Mouse (Mus musculus) midbrain, embryonic 12.5 days (tissue): Measurements from ENCODE around the gene Gstm1. TPM values are rescaled to one million over a fixed set of nuclear protein-coding genes. Genes with fewer than 3 reads are reported as not detected.
A peak's percentile ranks its signal among the peaks of the same experiment; 100 is the strongest.
"Not testable (repeated sequence)": the region's sequence is repeated elsewhere in the genome, so short reads cannot be mapped to it uniquely, and the experiment has no call there.

Source experiments
- ATAC-seq: fragments of 200-750 bp; cut with Nextera tagmentation; 2 replicates; pipeline ENCODE4 v1.8.0; 2017; ENCODE audit warnings: low read depth, moderate TSS enrichment, moderate library complexity; ENCODE audit not compliant: low FRiP score
- H3K27ac ChIP-seq: fragments of 300-500 bp; sonication (generic); replicated peaks from 2 replicates; pipeline ENCODE4 v1.5.1; 2016; ENCODE audit warnings: mild to moderate bottlenecking
- H3K27me3 ChIP-seq: fragments of 300-500 bp; sonication (generic); 2 replicates; pipeline ENCODE4 v1.6.1; 2016; ENCODE audit warnings: mild to moderate bottlenecking
- H3K36me3 ChIP-seq: fragments of 300-500 bp; sonication (generic); 2 replicates; pipeline ENCODE4 v1.6.1; 2016
- H3K4me1 ChIP-seq: fragments of 300-500 bp; sonication (generic); 2 replicates; pipeline ENCODE4 v1.6.1; 2016
- H3K4me2 ChIP-seq: fragments of 300-500 bp; sonication (generic); replicated peaks from 2 replicates; pipeline ENCODE4 v1.6.1; 2016; ENCODE audit warnings: mild to moderate bottlenecking, moderate library complexity
- H3K4me3 ChIP-seq: fragments of 300-500 bp; sonication (generic); 2 replicates; pipeline ENCODE4 v1.5.1; 2016; ENCODE audit warnings: mild to moderate bottlenecking
- H3K9ac ChIP-seq: fragments of 300-500 bp; sonication (generic); replicated peaks from 2 replicates; pipeline ENCODE4 v1.6.1; 2016; ENCODE audit warnings: mild to moderate bottlenecking, moderate library complexity
- H3K9me3 ChIP-seq: fragments of 300-500 bp; sonication (generic); 2 replicates; pipeline ENCODE4 v1.6.1; 2016; ENCODE audit warnings: mild to moderate bottlenecking
- WGBS: fragments of 180-500 bp; shearing (Covaris S2); methylation state at CpG from one replicate; pipeline ENCODE4 v1.1.7; 2016; 5-methylcytosine and 5-hydroxymethylcytosine counted together
- polyA plus RNA-seq: library from polyadenylated mRNA; unstranded; fragments of >200 nt; fragmentation: Nextera tagmentation; extraction: Ambion mirVana; gene quantifications from 2 replicates; pipeline ENCODE4 v1.2.1, GENCODE M21; 2016

Gstm1 gene
- polyA plus RNA-seq, 1 experiment from 2014 or later: 22.5 TPM

DNA sequence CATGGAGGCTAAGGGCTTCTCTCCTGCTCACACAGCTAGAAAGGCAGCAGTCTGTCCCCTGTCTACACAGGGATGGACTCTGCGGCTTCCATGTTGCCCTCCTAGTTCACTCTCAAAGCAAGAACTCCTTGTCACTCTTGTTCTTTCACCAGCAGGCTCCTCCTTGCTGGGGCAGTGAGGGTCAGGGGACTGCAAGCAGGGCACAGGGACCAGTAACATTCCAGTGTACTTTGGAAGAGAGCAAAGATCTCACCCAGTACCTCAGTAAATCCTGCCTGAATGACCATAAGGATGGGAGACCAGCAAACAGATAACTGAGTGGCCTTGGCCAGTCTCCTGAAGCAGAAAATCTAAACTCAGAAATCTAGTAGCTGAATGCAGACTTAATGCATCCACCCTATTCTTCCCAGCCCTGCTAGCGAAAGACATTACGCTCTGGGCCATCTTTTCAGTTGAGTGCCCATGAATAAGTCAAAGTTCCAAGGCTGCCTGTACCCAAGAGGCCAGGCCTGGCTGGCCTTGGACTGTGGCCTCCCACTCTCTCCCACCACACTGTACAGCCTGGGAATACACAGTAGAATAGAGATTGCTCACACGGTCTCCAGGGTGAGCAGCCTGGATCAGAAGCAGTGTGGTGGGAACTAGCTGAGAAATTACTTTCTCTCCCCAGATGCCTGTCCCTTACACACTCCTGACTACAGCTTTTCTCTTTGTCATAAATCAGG lies 11.0 kb upstream of the Gstm1 start:
- ATAC-seq: no peak
- WGBS: 68% methylated on average over 4 of the region's 4 CpGs

GRCm38 (mm10) chr3:108026597-108026996 lies 8.8 kb upstream of the Gstm1 start:
- WGBS: 97% methylated on average over 1 of the region's 1 CpGs
- no peaks in the 10 kb centered on the region for H3K4me1 ChIP-seq
- H3K9ac ChIP-seq: no peak overlapping the region
- no peaks in the 10 kb centered on the region for H3K36me3 ChIP-seq
- no peak for ATAC-seq
- no peak overlapping the region for H3K4me2 ChIP-seq
- no peaks in the 10 kb centered on the region for H3K9me3 ChIP-seq
- H3K27ac ChIP-seq: no peak overlapping the region
- H3K27me3 ChIP-seq: no peaks in the 10 kb centered on the region
- no peak overlapping the region for H3K4me3 ChIP-seq

More for the DNA sequence above, 11.0 kb upstream of the Gstm1 start:
- Histone ChIP-seq H3K9ac (no peak overlapping the region), H3K27ac (no peak overlapping the region), H3K27me3 (no peaks in the 10 kb centered on the region), H3K36me3 (no peaks in the 10 kb centered on the region), H3K4me3 (no peak overlapping the region), H3K9me3 (no peaks in the 10 kb centered on the region), H3K4me1 (no peaks in the 10 kb centered on the region), H3K4me2 (no peak overlapping the region)

- Histone ChIP-seq H3K36me3 (no peaks in the 10 kb centered on the region), H3K4me3 (no peak overlapping the region), H3K4me2 (no peak overlapping the region), H3K4me1 (no peaks in the 10 kb centered on the region), H3K9me3 (no peaks in the 10 kb centered on the region), H3K9ac (no peak overlapping the region), H3K27ac (no peak overlapping the region), H3K27me3 (no peaks in the 10 kb centered on the region)
- ATAC-seq: no peak
- WGBS: 82% methylated on average over 5 of the region's 5 CpGs
Observed at GRCm38 (mm10) chr3:108026049-108026448, 8.3 kb upstream of the Gstm1 start.

- WGBS: 87% methylated on average over 4 of the region's 4 CpGs
- H3K9ac ChIP-seq: no peak overlapping the region
- H3K9me3 ChIP-seq: no peaks in the 10 kb centered on the region
- no peak overlapping the region for H3K27ac ChIP-seq
- H3K4me2 ChIP-seq: no peak overlapping the region
- H3K36me3 ChIP-seq: no peaks in the 10 kb centered on the region
- H3K4me3 ChIP-seq: no peak overlapping the region
- H3K4me1 ChIP-seq: no peaks in the 10 kb centered on the region
- no peaks in the 10 kb centered on the region for H3K27me3 ChIP-seq
- ATAC-seq: no peak
Observed at GRCm38 (mm10) chr3:108025318-108025717, 7.5 kb upstream of the Gstm1 start.

- Histone ChIP-seq H3K9ac (no peak overlapping the region), H3K36me3 (no peaks in the 10 kb centered on the region), H3K9me3 (no peaks in the 10 kb centered on the region), H3K27ac (no peak overlapping the region), H3K4me2 (no peak overlapping the region), H3K4me3 (no peak overlapping the region), H3K27me3 (no peaks in the 10 kb centered on the region), H3K4me1 (peaks cover 5% of the 10 kb centered on the region; the same call in 1 of the 2 replicates)
- ATAC-seq: no peak
- 89% methylated on average over 6 of the region's 6 CpGs for WGBS
Observed at GRCm38 (mm10) chr3:108022650-108023049, 4.9 kb upstream of the Gstm1 start.

- 89% methylated on average over 11 of the region's 11 CpGs for WGBS
- not testable (repeated sequence) for H3K27ac ChIP-seq, H3K9me3 ChIP-seq, H3K9ac ChIP-seq, H3K4me2 ChIP-seq, H3K27me3 ChIP-seq, ATAC-seq, H3K36me3 ChIP-seq, H3K4me3 ChIP-seq
- H3K4me1 ChIP-seq: peaks cover 14% of the 10 kb centered on the region
Observed at GRCm38 (mm10) chr3:108020351-108021022, 2.7 kb upstream of the Gstm1 start.

GRCm38 (mm10) chr3:108019226-108019625 lies 1.5 kb upstream of the Gstm1 start:
- ATAC-seq: not testable (repeated sequence)

DNA sequence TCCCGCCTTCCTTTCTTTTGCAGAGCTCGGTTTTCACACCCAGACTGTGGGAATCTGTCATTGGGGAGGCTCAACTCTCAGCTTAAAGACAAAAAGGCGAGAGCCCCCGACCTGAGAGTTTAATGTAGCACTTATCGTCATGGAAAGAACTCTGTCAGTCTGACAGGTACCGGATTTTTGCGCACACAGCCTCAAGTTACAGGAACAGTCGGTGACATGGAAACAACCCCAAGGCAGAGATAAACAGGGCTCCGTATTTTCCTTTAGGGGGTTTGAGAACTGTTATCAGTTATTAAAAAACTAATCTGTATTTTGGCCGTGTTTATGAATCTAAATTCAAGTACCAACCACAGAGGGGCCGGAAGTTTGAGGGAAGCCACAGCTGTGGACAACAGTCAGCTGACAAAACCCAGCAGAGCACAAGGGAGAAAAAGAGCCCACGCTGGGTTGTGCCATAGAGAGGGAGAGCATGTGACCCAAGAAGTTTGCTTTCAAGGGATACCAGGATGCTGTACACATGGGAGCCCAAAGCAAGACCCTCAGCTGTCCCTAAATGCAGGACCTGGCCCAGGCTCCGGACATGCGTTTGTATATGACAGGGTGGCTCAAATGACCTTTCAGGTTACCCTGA lies 532 bp upstream of the Gstm1 start:
- Histone ChIP-seq H3K4me1 (peaks cover 14% of the 10 kb centered on the region), H3K9me3 (no peaks in the 10 kb centered on the region), H3K4me3 (peak overlapping the region; percentile 47), H3K9ac (peak overlapping the region; percentile 57), H3K27ac (peak overlapping the region; percentile 68), H3K27me3 (peaks cover 7% of the 10 kb centered on the region; the same call in 1 of the 2 replicates), H3K4me2 (peak overlapping the region; percentile 84), H3K36me3 (no peaks in the 10 kb centered on the region)
- ATAC-seq: no peak
- WGBS: 36% methylated on average over 14 of the region's 14 CpGs

More at GRCm38 (mm10) chr3:108019226-108019625, 1.5 kb upstream of the Gstm1 start:
- not testable (repeated sequence) for H3K4me2 ChIP-seq, H3K9me3 ChIP-seq, H3K36me3 ChIP-seq, H3K4me3 ChIP-seq, H3K27me3 ChIP-seq, H3K27ac ChIP-seq, H3K9ac ChIP-seq
- H3K4me1 ChIP-seq: peaks cover 14% of the 10 kb centered on the region
- 63% methylated on average over 3 of the region's 3 CpGs for WGBS

GRCm38 (mm10) chr3:108016468-108016867 lies 1.3 kb downstream of the Gstm1 start:
- H3K9me3 ChIP-seq, H3K4me2 ChIP-seq, ATAC-seq, H3K36me3 ChIP-seq, H3K4me3 ChIP-seq, H3K27ac ChIP-seq, H3K27me3 ChIP-seq, H3K9ac ChIP-seq: not testable (repeated sequence)
- peaks cover 16% of the 10 kb centered on the region for H3K4me1 ChIP-seq
- WGBS: 88% methylated on average over 5 of the region's 5 CpGs

DNA sequence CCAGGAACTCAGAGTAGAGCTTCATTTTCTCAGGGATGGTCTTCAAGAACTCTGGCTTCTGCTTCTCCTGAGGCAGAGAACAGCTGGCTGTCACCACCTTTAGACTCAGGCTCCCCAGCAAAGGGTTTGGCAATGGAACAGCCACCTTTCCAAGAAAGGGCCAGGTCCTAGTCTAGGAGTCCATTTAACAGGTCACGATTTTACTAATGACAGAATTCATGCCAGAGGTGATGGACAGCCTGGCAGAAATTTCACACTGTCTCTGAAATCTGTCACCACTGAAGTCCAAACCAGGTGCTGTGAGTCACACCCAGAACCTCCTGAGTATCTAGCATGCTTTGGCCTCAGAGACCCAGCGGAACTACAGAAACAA lies 2.8 kb downstream of the Gstm1 start:
- H3K27ac ChIP-seq: no peak overlapping the region
- WGBS: 89% methylated on average over 2 of the region's 2 CpGs
- H3K4me3 ChIP-seq: no peak overlapping the region
- no peak overlapping the region for H3K4me2 ChIP-seq
- no peak overlapping the region for H3K9ac ChIP-seq
- ATAC-seq: no peak
- H3K9me3 ChIP-seq: no peaks in the 10 kb centered on the region
- no peaks in the 10 kb centered on the region for H3K36me3 ChIP-seq
- H3K27me3 ChIP-seq: peaks cover 7% of the 10 kb centered on the region; the same call in 1 of the 2 replicates
- peaks cover 20% of the 10 kb centered on the region for H3K4me1 ChIP-seq

- ATAC-seq: no peak
- Histone ChIP-seq H3K4me2 (no peak overlapping the region), H3K27me3 (peaks cover 7% of the 10 kb centered on the region; the same call in 1 of the 2 replicates), H3K9me3 (no peaks in the 10 kb centered on the region), H3K4me1 (peaks cover 20% of the 10 kb centered on the region), H3K36me3 (no peaks in the 10 kb centered on the region), H3K4me3 (no peak overlapping the region), H3K27ac (no peak overlapping the region), H3K9ac (no peak overlapping the region)
- 89% methylated on average over 7 of the region's 8 CpGs for WGBS
Observed at GRCm38 (mm10) chr3:108014098-108014973, 3.4 kb downstream of the Gstm1 start.
